Mouse (Mus musculus) spleen, postnatal 14 days (tissue): ENCODE data around the gene Synpr.

ENCODE experiments used
- DNase-seq, 2 experiments: peaks; one replicate each; pipeline ENCODE4 v3.0.0; 2021 to 2022; ENCODE audit warnings: low spot score in 2 of 2

The Synpr gene

DNA sequence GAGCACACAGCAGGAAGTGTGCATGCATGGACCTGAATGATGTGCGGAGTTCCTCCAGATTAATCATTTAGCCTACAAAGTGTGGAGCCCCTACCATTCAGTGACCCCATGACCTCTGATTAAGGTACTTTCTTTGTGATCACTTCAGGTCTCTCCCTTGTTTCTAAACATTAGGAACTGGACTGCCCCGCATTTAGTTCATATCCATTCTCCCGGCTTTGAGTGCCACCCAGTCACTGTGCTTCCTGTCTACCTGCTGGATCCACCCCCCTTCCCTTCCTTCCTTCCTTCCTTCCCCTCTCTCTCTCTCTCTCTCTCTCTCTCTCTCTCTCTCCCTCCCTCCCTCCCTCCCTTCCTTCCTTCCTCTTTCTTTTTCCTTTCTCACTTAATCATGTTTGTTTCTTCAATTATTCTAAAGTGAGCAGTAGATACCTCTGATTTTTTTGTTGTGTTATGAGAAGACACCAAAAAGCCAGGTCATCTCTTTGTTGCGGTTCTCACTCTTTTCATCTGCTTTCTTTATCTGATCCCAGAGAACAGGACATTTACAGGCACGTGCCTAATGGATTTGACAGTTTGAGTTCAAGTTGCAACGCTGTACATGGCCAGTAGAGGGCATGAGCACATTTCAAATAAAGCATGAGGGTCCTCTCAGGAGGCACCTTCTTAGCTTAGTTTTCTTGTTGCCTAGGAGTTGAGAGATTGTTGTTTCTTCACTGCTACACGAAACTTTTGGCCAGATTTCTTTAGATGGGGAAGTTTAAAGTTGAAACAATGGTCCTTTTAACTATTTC lies 71.2 kb downstream of the Synpr start:
- DNase-seq, result no peak

DNA sequence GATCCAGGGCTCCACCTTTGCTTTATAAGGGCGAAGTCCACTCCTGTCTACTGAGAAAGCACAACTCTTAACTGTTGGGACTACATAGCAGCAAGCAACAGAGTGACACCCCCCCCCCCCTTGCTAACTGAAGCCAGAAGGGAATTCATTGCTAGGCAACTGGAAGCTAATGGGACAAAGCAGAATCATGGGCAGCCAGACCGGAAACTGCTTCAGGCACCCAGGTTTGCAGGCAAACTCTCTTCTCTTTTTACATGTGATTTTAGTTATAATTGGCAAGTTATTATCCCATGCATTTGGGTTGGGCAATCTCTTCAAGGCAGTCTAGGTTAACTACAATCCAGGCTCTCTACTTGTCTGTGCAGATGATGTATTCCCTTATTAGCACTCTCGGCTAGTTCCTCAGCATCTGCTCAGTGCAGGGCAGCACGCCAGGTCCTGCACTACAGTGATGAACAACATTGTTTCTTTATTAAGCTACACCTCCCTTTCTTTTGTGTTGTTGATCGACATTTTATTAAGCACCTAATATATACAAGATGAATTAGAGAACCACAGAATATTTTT lies 72.6 kb downstream of the Synpr start:
- no peak for DNase-seq

DNA sequence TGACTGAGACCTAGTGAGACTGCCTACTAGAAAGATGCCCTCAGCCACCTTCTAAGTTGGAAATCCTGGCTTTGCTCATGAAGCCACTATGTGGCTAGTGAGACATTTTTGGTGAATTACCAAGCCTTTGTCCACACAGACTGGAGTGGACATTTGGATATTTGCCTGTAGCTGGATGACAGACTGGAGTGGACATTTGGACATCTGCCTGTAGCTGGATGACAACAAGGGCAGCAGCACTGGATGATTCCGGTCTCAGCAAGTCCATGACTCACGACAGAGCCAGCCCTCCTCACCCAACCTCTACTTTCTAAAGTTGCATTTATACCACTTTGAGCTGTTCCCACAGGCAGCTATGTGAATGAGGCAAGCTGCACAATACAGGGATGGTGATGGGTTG lies 73.5 kb downstream of the Synpr start:
- DNase-seq, result no peak

DNA sequence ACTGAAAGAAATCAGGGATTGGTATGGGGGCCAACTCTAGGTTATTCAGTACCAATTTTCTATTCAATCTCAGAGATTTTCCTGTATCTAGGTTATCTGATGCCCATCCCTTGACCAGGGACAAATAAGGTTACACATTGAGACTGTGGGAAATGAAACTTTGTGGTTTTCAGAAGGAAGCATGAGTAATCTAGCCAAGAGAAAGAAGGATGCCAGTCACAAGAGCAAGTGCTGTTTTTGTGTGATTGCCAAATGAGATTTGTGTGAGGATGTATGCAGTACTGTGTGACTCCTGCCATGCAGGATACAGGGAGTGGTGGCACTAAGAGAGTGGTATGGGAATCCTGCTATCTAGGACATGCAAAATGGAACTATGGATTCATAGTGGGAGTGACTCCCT lies 76.6 kb downstream of the Synpr start:
- DNase-seq, result no peak

DNA sequence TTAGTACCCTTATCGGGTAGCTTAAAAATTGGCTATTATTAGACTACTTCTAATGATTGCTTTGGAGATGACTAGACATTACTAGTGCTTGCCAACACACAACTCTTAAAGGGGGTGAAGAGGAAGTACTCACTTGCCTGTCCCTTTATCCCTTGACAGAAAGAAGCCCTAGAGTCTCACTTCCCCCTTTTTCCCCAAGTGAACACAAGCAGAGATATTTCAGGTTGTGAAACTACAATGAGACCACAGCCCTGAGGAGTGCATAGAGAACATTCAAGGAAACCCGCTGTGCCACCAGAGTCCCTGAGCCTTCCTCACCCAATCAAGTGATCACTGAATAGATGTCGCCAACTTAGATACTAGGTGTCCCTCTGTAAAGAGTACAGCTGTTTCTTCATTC lies 77.1 kb downstream of the Synpr start:
- no peak for DNase-seq

GRCm38 (mm10) chr14:13368309-13368708 lies 83.7 kb downstream of the Synpr start:
- DNase-seq, result no peak

DNA sequence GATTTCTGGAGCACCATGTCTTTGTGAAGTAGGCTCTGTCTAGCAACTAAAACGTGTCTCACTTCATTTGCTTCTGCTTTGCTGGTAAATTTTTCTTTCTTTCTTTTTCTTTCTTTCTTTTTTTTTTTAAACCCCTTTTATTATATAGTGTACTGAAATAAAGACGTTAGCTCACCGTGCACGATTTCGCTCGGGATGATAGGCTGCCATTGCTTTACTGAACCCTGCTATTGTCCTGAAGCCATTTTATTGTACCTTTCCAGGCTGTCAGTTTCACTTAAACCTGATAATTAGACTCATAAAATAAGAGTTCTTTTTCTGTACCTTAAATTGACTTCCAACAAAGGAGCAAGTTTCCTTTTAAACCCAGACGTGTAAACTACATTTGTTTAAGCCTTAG lies 104.5 kb downstream of the Synpr start:
- DNase-seq, result no peak

GRCm38 (mm10) chr14:13389954-13390353 lies 105.4 kb downstream of the Synpr start:
- DNase-seq, result no peak

GRCm38 (mm10) chr14:13399226-13400020 lies 114.8 kb downstream of the Synpr start:
- no peak for DNase-seq

- DNase-seq, result no peak
Measured at GRCm38 (mm10) chr14:13411636-13412035, 127.1 kb downstream of the Synpr start.

- DNase-seq, result no peak
Measured at GRCm38 (mm10) chr14:13440723-13441122, 156.1 kb downstream of the Synpr start.

- no peak for DNase-seq
Measured at GRCm38 (mm10) chr14:13444908-13445307, 160.3 kb downstream of the Synpr start.

- DNase-seq, result no peak
Measured at GRCm38 (mm10) chr14:13453461-13454204, 169.1 kb downstream of the Synpr start.

- DNase-seq, result no peak
Measured at GRCm38 (mm10) chr14:13454991-13455390, 170.4 kb downstream of the Synpr start.

DNA sequence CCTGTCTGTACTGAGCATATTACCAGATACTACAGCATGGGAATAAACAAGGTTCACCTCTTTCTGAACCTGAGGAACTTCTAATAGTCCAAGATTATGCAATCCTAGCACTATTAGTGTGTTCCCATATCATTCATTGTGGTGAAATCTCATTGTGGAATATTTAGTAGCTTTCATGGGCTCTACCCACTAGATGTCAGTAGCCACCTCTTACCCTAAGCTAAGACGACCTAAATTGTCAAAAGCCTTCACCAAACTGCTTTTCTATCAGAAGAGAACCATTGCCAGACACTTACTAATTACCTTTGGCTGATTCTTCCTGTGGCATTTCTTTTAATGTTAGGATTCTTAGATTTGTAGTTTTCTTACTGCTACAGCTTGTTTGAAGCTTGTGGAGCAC lies 174.8 kb downstream of the Synpr start:
- DNase-seq, result no peak

GRCm38 (mm10) chr14:13469211-13469610 lies 184.6 kb downstream of the Synpr start:
- no peak for DNase-seq

DNA sequence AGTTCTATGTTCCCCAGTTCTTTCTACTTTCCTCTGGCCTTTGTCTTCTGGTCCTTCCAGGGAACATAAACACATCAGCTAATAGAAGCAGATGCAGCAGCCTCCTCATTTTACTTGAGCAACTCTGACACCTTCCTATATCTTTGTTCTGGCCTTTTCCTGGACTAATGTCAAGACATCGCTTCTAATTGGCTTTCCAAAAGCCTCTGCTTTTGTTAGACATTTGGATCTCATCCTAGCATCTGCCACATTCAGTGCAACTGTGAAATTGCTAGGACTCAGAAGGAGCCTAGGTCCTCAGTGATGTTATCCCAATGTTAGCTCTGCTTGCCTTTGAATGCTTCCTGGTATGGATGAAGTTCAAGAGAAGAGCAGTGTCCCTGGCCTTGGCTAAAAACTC lies 193.2 kb downstream of the Synpr start:
- DNase-seq, result no peak

- DNase-seq, result no peak
Measured at GRCm38 (mm10) chr14:13505355-13505754, 220.8 kb downstream of the Synpr start.

DNA sequence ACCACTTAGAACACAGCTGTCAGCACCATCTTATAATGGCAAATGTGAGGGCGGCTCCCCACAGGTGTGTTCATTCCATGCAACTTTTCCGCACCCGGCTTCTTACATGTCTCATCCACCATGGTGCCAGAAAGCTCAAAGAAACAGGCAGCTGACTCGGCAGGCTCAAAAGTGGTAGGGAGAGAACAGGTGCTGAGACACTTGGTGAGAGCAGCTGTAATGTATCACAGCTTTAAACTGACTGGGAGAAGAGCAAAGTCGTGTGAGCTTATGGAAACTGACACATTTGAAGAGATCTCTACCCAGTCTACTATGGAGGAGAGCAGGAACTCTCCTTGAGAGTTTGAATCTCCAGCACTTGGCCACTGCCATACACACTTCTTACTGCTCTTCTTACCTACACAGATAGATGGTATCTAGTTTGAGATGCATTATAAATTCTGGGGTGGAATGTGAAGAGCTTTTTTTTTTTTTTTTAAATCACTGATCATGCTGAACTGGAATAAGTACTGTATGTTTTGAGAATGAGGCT lies 234.1 kb downstream of the Synpr start:
- no peak for DNase-seq

DNA sequence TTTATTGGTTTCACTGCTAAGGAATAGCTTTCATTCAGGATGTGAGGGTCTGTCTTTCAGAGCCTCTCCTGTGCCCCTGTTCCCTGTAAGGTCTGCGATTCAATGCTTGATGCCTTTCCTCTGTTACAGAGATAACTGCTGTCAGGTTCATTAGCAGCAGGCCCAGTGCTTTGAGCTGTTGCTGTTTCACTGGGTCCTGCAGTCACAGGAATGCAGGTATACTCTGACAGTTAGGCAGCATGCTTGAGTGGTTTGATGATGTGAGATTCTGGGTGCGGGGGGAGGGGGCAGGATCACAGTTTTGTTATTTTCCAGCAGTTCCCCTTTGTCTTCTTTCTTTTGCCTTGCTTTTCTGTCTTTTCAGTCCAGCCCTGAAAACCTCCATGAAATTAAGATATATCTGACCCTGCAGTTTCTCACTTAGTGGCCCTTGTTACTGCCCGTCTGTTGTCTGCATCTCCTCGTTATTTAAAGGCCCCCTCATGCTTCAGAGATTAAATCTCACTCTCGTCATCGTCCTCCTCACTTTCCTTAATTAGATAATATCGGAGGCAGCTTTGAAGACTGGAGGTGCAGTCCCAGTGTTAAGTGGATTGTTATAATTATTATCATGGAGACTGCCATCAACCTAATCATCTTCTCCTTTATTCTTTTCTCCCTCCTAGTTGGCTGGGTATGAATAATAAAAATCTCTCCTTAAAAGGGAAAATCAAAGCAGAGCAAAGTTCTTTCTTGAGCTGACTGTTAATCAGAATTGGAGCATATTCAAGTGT lies 234.8 kb downstream of the Synpr start:
- DNase-seq, result no peak

DNA sequence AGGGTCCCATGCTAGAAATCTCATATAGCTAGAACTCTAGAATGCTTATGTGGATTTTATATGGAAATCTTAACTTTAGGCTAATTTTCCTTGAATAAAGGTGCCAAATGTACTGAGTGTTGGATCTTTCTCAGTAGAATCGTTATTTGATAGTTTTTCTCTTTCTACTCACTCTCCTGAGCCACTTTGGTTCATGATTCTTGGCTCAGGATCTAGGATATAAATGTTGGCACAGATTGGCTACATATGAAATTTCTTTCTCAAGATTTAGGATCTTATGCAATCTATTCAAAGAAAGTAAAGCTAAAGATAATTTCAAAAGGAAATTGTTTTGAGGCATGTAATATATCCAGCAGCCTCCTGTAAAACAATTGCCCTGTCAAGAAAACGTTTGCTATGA lies 263.2 kb downstream of the Synpr start:
- DNase-seq, result no peak
